Mouse (Mus musculus) intestine, embryonic 16.5 days (tissue): Measurements from ENCODE around the gene Itga3. TPM values are rescaled to one million over a fixed set of nuclear protein-coding genes. Genes with fewer than 3 reads are reported as not detected.

Experiments used
- ATAC-seq: fragments of 200-750 bp; cut with Nextera tagmentation; 2 replicates; pipeline ENCODE4 v1.8.0; 2017; ENCODE audit warnings: moderate TSS enrichment, moderate library complexity
- H3K27ac ChIP-seq: fragments of 300-500 bp; sonication (generic); 2 replicates; pipeline ENCODE4 v1.5.1; 2014; ENCODE audit warnings: mild to moderate bottlenecking, low read length
- H3K27me3 ChIP-seq: fragments of 300-500 bp; sonication (generic); replicated peaks from 2 replicates; pipeline ENCODE4 v1.6.1; 2014; ENCODE audit warnings: low read length, control low read depth, mixed read lengths; ENCODE audit not compliant: control insufficient read depth, insufficient read depth
- H3K36me3 ChIP-seq: fragments of 300-500 bp; sonication (generic); 2 replicates; pipeline ENCODE4 v1.6.1; 2014; ENCODE audit warnings: low read length, control low read depth; ENCODE audit not compliant: control insufficient read depth, insufficient read depth
- H3K4me1 ChIP-seq: fragments of 300-500 bp; sonication (generic); 2 replicates; pipeline ENCODE4 v1.6.1; 2014; ENCODE audit warnings: low read length, control low read depth, mixed read lengths; ENCODE audit not compliant: control insufficient read depth, insufficient read depth
- H3K4me2 ChIP-seq: fragments of 300-500 bp; sonication (generic); 2 replicates; pipeline ENCODE4 v1.6.1; 2014; ENCODE audit warnings: low read depth, low read length, control low read depth
- H3K4me3 ChIP-seq: fragments of 300-500 bp; sonication (generic); 2 replicates; pipeline ENCODE4 v1.5.1; 2014; ENCODE audit warnings: mild to moderate bottlenecking, low read length
- H3K9ac ChIP-seq: fragments of 300-500 bp; sonication (generic); 2 replicates; pipeline ENCODE4 v1.6.1; 2014; ENCODE audit warnings: low read depth, low read length
- H3K9me3 ChIP-seq: fragments of 300-500 bp; sonication (generic); 2 replicates; pipeline ENCODE4 v1.6.1; 2016; ENCODE audit warnings: low read length, control low read depth; ENCODE audit not compliant: control insufficient read depth
- WGBS: fragments of 180-500 bp; shearing (Covaris S2); extraction: QIAGEN DNeasy Blood & Tissue Kit; methylation state at CpG from one replicate; pipeline ENCODE4 v1.1.7; 2014; 5-methylcytosine and 5-hydroxymethylcytosine counted together
- polyA plus RNA-seq: library from polyadenylated mRNA; unstranded; fragments of >200 nt; fragmentation: Nextera tagmentation; extraction: Ambion mirVana; gene quantifications from 2 replicates; pipeline ENCODE4 v1.2.1, GENCODE M21; 2015

The Itga3 gene
- polyA plus RNA-seq, 1 experiment from 2014 or later = 35.7 TPM

GRCm38 (mm10) chr11:95046980-95047680 is 29.5 kb downstream of the Itga3 start:
- Histone ChIP-seq H3K4me2 (no peak overlapping the region), H3K9ac (no peak overlapping the region), H3K36me3 (peaks cover 5% of the 10 kb centered on the region; the same call in 1 of the 2 replicates), H3K9me3 (no peaks in the 10 kb centered on the region), H3K27me3 (no peaks in the 10 kb centered on the region), H3K4me3 (no peak overlapping the region), H3K4me1 (no peaks in the 10 kb centered on the region), H3K27ac (no peak overlapping the region)
- 59% methylated on average over 9 of the region's 9 CpGs for WGBS
- no peak for ATAC-seq

- Histone ChIP-seq H3K27ac (no peak overlapping the region), H3K27me3 (no peaks in the 10 kb centered on the region), H3K9me3 (no peaks in the 10 kb centered on the region), H3K4me1 (peaks cover 15% of the 10 kb centered on the region), H3K4me3 (no peak overlapping the region), H3K9ac (0 out of 2 replicates have a peak overlapping the region, but pooled peaks have one; percentile 7), H3K36me3 (peaks cover 5% of the 10 kb centered on the region; the same call in 1 of the 2 replicates), H3K4me2 (no peak overlapping the region)
- no peak for ATAC-seq
- 59% methylated on average over 12 of the region's 13 CpGs for WGBS
Observed at GRCm38 (mm10) chr11:95044185-95044870, 32.3 kb downstream of the Itga3 start.

- H3K4me3 ChIP-seq = no peak overlapping the region
Observed at GRCm38 (mm10) chr11:95043608-95044007, 33.0 kb downstream of the Itga3 start.

GRCm38 (mm10) chr11:95043060-95043459 is 33.5 kb downstream of the Itga3 start:
- Histone ChIP-seq H3K4me2 (no peak overlapping the region), H3K9ac (no peak overlapping the region), H3K4me3 (no peak overlapping the region), H3K36me3 (peaks cover 5% of the 10 kb centered on the region; the same call in 1 of the 2 replicates), H3K27ac (no peak overlapping the region), H3K27me3 (no peaks in the 10 kb centered on the region), H3K9me3 (no peaks in the 10 kb centered on the region), H3K4me1 (peaks cover 25% of the 10 kb centered on the region)
- WGBS = 90% methylated on average over 4 of the region's 4 CpGs
- no peak for ATAC-seq

More at GRCm38 (mm10) chr11:95043608-95044007, 33.0 kb downstream of the Itga3 start:
- peaks cover 20% of the 10 kb centered on the region for H3K4me1 ChIP-seq
- peaks cover 5% of the 10 kb centered on the region; the same call in 1 of the 2 replicates for H3K36me3 ChIP-seq
- WGBS = 55% methylated on average over 7 of the region's 7 CpGs
- no peak overlapping the region for H3K9ac ChIP-seq
- ATAC-seq = no peak
- H3K9me3 ChIP-seq = no peaks in the 10 kb centered on the region
- no peaks in the 10 kb centered on the region for H3K27me3 ChIP-seq
- no peak overlapping the region for H3K27ac ChIP-seq
- H3K4me2 ChIP-seq = no peak overlapping the region

GRCm38 (mm10) chr11:95042096-95042495 is 34.5 kb downstream of the Itga3 start:
- Histone ChIP-seq H3K27me3 (no peaks in the 10 kb centered on the region), H3K36me3 (peaks cover 7% of the 10 kb centered on the region; the same call in 1 of the 2 replicates), H3K4me3 (peak overlapping the region; percentile 66), H3K4me2 (peak overlapping the region; percentile 84), H3K9ac (peak overlapping the region; percentile 53), H3K9me3 (no peaks in the 10 kb centered on the region), H3K27ac (peak overlapping the region; percentile 74), H3K4me1 (peaks cover 25% of the 10 kb centered on the region)
- peak; percentile 45 for ATAC-seq
- 1% methylated on average over 11 of the region's 11 CpGs for WGBS

GRCm38 (mm10) chr11:95041139-95041609 is 35.4 kb downstream of the Itga3 start, which contains the start of gene Pdk2:
Gene Pdk2 (minus strand): TSS chr11:95041354.
- peak; percentile 95 for ATAC-seq
- peak within 1 kb of the TSS; percentile 66 for H3K4me3 ChIP-seq
- no peaks in the 10 kb centered on the region for H3K27me3 ChIP-seq
- peaks cover 7% of the 10 kb centered on the region; the same call in 1 of the 2 replicates for H3K36me3 ChIP-seq
- H3K4me1 ChIP-seq = peaks cover 25% of the 10 kb centered on the region
- WGBS = under 1% methylated on average over 41 of the region's 41 CpGs
- H3K9me3 ChIP-seq = no peaks in the 10 kb centered on the region
- H3K9ac ChIP-seq = peak within 1 kb of the TSS; percentile 79
- peak within 1 kb of the TSS; percentile 75 for H3K27ac ChIP-seq
- H3K4me2 ChIP-seq = peak within 1 kb of the TSS; percentile 84

- ATAC-seq = peak; percentile 66
Observed at GRCm38 (mm10) chr11:95040491-95041138, 36.0 kb downstream of the Itga3 start.

GRCm38 (mm10) chr11:95039766-95040165 is 36.8 kb downstream of the Itga3 start:
- Histone ChIP-seq H3K27me3 (no peaks in the 10 kb centered on the region), H3K4me2 (peak overlapping the region; percentile 84), H3K4me3 (peak overlapping the region; percentile 66; the same call in 1 of the 2 replicates), H3K9me3 (no peaks in the 10 kb centered on the region), H3K36me3 (peaks cover 4% of the 10 kb centered on the region), H3K9ac (peak overlapping the region; percentile 79), H3K4me1 (peaks cover 25% of the 10 kb centered on the region), H3K27ac (peak overlapping the region; percentile 75)
- ATAC-seq = no peak
- 71% methylated on average over 4 of the region's 4 CpGs for WGBS

More at GRCm38 (mm10) chr11:95040491-95041138, 36.0 kb downstream of the Itga3 start:
- WGBS = under 1% methylated on average over 20 of the region's 20 CpGs
- H3K9me3 ChIP-seq = no peaks in the 10 kb centered on the region
- H3K27me3 ChIP-seq = no peaks in the 10 kb centered on the region
- peaks cover 7% of the 10 kb centered on the region; the same call in 1 of the 2 replicates for H3K36me3 ChIP-seq
- H3K9ac ChIP-seq = peak overlapping the region; percentile 79
- H3K4me2 ChIP-seq = peak overlapping the region; percentile 84
- H3K4me3 ChIP-seq = peak overlapping the region; percentile 66
- peaks cover 25% of the 10 kb centered on the region for H3K4me1 ChIP-seq
- peak overlapping the region; percentile 75 for H3K27ac ChIP-seq
